Mouse (Mus musculus): Measurements from ENCODE around the gene Ccdc84.

The Ccdc84 gene

GRCm38 (mm10) chr9:44361190-44361917 is 57.0 kb downstream of the Ccdc84 start, which contains the start of gene Vps11:
Vps11 (minus strand) TSS chr9:44361670.
- peak; percentile 94 for DNase-seq (ENCODE audit: low spot score)

Measured in layer of hippocampus, adult 11-12 months (tissue).